Mouse (Mus musculus) spleen, adult 2 months (tissue): ENCODE measurements around the gene Selenon.

Experiments used
- CTCF ChIP-seq: fragments of 200-500 bp; IDR thresholded peaks from 2 replicates; pipeline ENCODE4 v1.5.1; 2011; ENCODE audit warnings: mild to moderate bottlenecking, inconsistent platforms; ENCODE audit not compliant: insufficient read depth, insufficient read length, insufficient replicate concordance; ENCODE audit errors: extremely low read depth
- POLR2A ChIP-seq: fragments of 200-500 bp; IDR thresholded peaks from 2 replicates; pipeline ENCODE4 v1.6.1; 2011; ENCODE audit warnings: low read depth, low read length, inconsistent platforms

- no peak for TF ChIP-seq POLR2A
- no peak for TF ChIP-seq CTCF
Measured at GRCm38 (mm10) chr4:134551494-134552316, at the start of gene Selenon.
